Mouse (Mus musculus) left cerebral cortex, postnatal 4 days (tissue): Measurements from ENCODE around the gene Kdelc2. TPM values are rescaled to one million over a fixed set of nuclear protein-coding genes. Genes with fewer than 3 reads are reported as not detected.
A peak's percentile ranks its signal among the peaks of the same experiment; 100 is the strongest.

Experiments
- DNase-seq: peaks from one replicate; pipeline ENCODE4 v3.0.0-alpha.2; 2022
- intact Hi-C: fragments of 180-260 bp; cut with DNase I; formaldehyde crosslinking; loops from one replicate; pipeline ENCODE4 v1.15.1; 2025
- total RNA-seq, 2 experiments: library from RNA; stranded (reverse); gene quantifications; 2 replicates each; pipeline ENCODE4 v1.2.3; 2021

Gene Kdelc2
- total RNA-seq, result 1 to 10 TPM; 5.7 to 6.6 TPM

DNA sequence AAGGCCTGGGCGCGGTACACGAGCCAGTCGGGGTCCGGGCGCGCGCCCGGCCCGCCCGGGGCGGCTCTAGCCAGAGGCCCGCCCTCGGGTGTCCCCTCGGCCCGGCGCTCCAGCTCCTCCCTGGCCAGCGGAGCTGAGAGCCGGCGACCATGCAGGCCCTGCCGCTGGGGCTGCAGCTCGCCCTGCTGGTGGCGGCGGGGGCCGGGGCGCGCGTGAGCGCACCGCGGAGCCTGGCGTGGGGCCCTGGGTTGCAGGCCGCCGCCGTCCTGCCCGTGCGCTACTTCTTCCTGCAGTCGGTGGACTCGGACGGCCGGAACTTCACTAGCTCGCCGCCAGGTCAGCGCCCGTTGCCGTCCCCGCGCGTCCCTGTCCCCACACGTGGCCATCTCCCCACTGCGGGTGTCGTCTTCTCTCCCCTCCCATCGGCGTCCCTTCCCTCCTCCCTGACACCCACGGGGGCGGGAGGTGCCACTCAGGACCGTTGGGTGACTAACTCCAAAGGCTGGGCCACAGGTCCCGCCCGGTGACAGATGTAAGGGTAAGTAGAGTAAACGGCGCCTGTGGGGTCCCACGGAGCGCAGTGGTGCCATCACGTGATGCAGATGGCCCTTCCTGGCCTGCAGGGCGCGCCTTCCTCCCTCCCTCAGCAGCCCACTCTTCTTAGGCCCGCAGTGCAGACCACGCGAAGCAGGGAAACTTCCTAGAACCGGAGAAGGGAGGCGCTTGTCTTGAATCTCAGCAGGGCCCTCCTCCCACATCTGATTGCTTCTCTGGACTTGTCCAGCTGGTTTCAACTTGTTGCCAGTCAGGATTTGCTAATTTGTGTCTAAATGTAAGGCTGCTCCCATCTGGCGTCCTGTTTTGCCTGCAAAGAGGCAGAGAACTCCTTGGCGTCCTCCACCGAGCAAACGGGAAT, at the start of gene Kdelc2:
Gene Kdelc2 (plus strand): TSS at position 75 of the 916 bp plus-strand sequence.
- intact Hi-C loops, result no loop called here
- DNase-seq, result peak; percentile 80

DNA sequence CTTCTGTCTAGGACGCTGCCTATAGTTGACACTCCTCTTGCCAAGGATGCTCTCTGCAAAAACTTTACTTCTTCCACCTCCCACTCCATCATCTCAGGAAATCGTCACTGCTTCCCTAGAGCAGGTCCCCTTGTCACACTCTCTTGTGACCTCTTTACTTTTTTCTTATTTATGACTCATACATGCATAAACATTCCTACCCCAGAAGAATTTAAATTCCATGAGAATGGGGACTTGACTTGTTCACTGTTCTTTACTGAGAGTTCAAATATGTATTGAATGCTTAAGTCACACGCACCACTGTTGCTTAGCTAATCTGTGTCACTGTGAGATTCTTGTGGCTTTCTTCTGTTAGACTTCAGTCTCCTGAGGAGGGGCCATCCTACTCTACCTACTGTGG, 48.7 kb upstream of the Kdelc2 start:
- no peak for DNase-seq
- intact Hi-C loops, result no loop called here

DNA sequence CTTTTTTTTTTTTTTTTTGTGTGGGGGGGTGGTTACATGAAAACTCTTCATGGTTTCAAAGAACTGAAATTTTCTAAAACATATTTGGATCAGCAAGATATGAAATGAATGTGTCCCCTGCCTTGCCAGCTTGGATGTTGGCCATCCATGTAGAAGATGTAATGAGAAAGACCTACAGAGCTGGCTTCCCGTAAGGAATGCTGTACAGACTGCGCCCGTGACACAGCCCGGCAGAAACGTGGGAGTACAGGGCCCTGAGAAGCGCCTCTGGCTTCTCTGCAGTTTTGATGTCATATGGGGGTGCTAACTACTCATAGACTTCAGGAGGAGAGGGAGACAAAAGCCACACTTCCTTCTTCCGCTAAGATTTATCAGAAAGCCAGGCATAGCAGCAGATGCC, 44.2 kb upstream of the Kdelc2 start:
- intact Hi-C loops, result no loop called here
- DNase-seq, result no peak

DNA sequence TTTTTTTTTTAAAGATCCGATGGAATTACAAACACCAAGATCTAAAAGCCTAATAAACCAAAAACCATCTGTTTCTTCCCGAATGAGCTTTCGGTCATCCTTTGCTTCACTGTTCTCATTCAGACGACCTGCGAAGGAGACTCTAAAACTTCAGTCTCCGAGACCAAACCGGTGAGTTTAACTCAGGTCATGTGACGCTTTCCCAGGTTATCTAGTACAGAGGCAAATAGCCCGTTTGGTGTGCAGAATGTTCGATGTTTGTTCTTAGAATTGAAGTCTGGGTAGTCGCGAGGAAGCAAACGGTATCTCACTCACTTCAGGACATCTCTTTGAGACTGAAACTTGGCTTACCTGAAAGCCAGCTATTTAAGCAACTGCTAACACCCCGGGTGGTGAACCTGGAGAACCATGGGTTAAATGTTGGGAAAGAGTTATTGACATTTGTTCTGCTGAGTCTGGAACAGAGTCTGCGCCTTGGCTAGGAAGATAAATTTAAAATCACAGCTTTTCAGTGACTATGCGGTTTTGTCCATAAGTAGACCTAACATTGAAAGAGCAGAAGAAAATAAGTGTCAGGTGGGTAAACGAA, 43.4 kb upstream of the Kdelc2 start:
- intact Hi-C loops, result no loop called here

DNA sequence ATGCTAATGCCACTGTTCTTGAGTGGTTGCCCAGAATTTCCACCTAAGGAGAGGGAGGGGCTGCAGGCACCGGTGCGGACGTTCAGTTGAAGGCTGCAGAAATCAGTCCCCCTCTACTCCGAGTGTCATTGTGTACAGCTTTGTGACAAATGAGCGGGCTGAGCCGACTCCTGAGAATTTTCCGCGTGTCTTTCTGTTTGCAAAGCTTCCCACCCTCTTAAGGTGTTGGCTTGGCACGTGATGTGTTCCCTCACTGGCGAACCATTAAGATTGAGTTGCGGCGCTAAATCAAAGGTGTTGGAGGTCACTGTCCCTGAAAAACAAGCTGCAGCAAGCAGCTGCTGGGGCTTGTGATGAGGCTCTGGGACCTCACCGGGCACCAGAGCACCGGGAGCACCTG, 42.9 kb upstream of the Kdelc2 start:
- no peak for DNase-seq
- intact Hi-C loops, result no loop called here

More for the DNA sequence above, 43.4 kb upstream of the Kdelc2 start:
- DNase-seq, result no peak

DNA sequence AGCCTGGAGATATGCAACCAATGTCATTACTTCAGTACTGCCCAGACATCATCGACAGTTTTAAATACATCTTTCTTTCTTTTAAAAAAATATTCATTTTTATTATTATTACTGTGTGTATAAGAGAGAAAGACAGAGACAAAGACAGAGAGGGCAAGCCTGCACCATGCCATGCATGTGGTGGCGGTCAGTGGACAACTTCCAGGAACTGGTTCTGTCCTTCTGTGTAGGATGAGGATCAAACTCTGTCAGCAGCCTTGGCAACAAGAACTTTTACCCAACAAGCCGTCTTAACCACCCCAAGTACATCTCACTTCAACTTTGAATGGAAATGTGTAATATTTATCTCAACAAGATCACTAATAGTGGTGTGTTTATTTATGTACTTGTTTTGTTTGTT, 41.8 kb upstream of the Kdelc2 start:
- no peak for DNase-seq
- intact Hi-C loops, result no loop called here

DNA sequence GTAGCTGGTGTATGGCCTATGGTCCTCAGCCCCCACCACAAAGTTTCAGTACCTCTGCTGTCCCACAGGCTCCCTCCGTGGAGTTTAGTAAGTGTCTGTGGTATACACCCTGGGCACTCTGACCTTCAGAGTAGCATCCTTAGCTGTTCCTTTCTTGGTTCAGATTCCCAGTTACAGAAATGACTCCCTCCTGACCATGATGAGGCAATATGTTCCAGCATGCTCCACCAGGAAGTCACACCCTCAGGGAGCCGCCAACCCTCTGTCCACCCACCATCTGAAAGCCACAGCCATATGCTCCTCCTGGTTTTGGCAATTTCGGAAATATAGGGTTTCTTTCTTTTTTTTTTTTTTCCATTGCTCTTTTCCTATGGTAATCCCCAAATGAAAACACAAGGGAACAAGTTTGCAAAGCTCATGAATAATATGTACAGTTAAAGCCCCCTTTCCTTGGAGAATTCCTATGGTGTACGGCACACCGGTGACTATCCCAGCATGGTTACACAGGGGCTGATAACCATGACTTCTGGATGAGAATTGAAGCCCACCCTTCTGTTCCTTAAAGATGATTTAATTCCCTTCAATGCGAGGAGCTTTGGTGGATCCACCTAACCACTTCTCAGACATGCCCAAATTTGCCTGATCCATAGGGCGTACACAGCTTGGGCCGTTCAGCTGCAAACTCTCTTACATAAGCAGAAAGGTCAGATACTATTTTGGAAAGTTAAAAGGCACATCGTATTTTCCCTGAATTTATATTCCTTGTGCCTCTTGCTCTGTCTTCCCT, 39.0 kb upstream of the Kdelc2 start:
- intact Hi-C loops, result no loop called here
- DNase-seq, result no peak

DNA sequence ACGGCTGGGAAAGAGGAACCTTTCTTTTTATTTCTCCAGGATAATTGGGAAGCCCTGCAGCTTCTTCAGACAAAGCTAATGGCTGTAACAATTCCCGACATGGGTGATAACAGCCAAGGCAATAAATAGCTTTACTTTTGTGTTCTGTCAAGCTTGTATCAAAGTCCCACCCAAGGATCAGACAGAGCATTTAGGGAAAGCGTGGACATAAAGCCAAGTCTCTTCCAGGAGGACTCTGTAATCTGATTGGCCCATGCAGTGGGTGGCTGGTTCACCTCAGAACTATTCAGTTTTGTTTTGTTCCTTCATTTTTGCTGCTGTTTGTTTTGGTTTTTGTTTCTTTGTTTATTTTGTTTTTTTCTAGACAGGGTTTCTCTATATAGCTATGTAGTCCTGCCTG, 38.1 kb upstream of the Kdelc2 start:
- intact Hi-C loops, result no loop called here
- no peak for DNase-seq

DNA sequence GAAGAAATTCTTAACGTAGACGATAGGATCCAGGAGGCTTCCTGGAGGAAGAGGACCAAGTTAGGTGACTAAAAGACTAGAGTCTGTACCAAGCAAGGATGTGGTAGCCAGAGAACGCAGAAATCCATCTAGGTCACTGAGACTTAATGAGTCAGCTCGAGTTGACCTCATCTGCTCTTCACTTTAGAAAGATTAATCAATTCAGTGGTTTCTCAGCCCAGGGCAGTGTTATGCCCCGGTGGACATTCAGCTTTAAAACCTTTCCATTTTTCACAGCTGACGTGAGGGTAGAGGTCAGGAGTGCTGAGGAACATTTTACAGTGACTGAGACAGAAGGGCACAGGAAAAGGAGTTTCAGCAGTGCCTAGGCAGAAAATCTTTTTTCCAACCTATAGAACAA, 37.4 kb upstream of the Kdelc2 start:
- intact Hi-C loops, result no loop called here
- DNase-seq, result no peak

DNA sequence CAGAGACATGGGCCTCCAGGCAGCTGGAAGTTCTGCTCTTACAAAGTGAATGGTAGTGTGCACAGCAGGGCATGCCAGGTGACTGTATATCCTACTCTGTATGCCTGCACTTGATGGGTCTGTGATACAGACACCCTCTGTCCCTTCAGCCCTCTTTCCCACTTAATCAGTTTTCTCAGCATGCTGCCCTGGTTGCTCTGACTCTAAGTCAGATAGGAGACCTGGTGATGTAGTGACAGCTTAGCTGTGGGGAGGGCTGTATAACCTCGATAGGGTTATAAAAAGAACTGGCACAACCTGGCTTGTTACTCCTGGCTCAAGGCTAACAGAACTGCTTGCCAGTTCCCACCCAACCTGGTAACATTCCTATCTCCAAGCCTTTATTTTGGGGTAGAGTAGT, 34.6 kb upstream of the Kdelc2 start:
- DNase-seq, result no peak
- intact Hi-C loops, result no loop called here

DNA sequence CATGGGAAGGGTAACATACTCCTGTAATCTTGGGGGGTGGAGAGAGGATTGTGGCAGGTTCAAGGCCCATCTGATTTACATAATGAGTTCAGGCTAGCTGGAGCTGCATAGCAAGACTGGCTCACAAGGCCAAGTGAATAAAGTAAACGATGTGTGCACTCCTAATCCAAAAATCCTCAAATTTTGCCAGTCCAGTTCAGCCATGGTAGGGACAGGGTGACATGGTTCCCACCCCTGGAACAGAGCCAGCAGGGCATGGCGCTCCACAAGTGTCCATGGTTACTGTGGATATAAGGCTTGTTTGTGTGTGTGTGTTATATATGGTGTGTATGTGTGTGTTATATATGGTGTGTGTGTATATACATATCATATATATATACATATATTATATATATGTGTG, 33.5 kb upstream of the Kdelc2 start:
- intact Hi-C loops, result no loop called here
- DNase-seq, result no peak

DNA sequence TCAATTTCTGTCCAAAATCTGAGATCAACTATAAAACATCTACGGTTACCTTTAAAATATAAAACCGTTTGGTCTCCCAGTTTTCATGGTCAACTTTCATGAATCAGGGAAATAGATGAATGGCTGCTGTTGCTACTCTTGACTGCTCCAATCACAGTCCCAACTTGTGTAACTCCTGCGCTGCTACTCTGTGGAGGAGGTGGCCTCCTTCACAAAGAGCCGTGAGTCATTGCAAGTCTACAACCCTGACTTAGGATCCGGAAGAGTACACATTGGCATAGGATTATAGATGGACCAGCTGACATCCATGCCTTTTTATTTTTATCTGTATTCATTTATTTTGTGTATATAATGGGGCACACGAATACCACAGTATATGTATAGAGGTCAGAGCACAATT, 31.9 kb upstream of the Kdelc2 start:
- intact Hi-C loops, result no loop called here

DNA sequence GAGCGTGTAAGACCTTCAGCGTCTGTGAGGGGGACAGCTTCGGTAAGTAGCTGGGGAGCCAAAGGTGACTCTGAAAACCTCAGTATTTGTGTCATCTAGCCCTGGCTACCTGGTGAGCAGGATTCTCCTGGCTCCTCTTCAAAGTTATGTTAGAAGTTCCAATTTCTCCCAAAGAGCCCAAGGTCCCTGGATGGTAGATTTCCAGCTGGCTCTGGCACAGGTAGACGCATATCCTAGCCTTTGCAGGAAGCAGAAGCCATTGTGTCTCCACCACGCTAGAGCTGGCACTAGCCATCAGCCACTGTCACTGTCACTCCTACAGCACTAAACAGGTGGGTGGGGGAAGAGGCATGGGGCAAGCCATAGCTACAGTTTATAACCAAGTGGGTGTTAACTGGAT, 30.7 kb upstream of the Kdelc2 start:
- intact Hi-C loops, result no loop called here

More for the DNA sequence above, 31.9 kb upstream of the Kdelc2 start:
- no peak for DNase-seq

DNA sequence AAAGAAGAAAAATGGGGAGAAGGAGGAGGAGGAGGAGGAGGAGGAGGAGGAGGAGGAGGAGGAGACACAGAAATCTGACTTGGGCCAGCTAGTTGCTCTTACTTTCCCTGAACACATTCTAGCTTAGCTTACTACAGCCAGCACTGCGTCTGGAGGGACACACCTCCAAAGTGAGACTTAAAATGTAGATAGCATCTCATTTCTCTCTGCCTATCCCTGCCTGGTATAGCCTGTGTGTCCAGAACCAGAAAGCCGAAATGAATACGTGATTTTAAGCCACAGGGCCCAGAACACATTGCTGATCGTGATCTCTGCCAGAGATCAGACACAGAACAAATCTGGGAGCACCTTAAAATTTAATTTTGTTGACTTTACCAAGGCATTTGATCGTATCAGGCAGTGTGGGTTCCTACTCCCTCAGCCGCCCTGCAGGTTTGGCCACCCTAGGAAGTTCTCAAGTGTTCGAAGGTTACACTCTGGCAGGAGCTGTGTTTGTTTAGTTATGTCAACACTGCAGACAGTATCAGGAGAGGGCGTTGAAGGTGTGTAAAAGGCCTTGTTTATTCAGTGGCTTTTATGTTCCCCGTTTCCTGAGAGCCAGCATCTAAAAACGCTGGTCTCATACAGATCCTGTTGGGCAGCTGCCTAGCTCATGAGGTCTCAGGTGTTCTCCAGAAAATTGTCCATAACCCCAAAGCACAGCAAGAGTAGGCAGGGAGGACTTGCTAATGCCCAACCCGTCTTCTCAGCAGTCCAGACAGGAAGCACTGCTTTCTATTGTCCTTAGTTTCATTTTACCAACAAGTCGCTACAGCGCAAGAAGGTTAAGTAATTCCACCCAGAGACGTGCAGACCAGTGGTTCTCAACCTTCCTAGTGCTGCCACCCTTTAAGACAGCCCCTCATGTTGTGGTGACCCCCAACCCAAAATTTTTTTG, 27.3 kb upstream of the Kdelc2 start:
- intact Hi-C loops, result no loop called here
- no peak for DNase-seq

More for the DNA sequence above, 30.7 kb upstream of the Kdelc2 start:
- no peak for DNase-seq

DNA sequence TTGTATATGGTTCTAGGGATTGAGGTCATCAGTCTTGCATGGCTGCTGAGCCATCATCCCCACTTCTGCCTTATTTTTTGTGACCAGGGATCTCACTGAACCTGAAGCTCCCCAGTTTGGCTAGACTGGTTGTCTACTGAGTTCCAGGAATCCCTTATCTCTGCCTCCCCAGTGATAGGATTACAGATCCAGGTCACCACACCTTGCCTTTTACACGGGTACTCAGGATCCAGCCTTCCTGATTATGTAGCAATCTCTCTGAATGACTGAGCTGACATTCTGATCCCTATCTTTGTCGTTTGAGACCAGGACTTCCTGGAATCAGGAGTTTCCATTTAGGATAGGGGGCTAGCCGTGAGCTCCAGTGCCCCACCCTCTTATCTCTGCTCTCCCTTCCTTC, 12.5 kb upstream of the Kdelc2 start:
- intact Hi-C loops, result no loop called here
- no peak for DNase-seq

DNA sequence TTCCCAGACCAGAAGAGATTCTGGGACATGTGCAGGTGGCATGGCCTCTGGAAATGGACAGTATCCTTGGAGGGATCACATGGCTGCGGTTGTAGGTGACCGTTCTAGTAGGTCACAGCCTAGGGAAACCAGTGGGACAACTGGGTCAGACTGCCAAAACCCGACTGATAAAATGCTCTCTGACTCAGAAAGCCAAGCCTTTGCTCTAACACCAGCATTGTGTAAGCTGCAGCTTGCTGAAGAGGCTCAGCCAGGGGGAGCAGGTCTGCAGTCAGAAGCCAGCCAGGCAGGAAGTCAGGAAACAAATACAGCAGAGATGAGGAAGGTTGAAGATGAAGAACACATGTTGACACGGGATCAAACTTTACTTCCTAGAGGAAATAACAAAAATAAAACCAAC, 7.9 kb upstream of the Kdelc2 start:
- intact Hi-C loops, result no loop called here
- DNase-seq, result no peak

DNA sequence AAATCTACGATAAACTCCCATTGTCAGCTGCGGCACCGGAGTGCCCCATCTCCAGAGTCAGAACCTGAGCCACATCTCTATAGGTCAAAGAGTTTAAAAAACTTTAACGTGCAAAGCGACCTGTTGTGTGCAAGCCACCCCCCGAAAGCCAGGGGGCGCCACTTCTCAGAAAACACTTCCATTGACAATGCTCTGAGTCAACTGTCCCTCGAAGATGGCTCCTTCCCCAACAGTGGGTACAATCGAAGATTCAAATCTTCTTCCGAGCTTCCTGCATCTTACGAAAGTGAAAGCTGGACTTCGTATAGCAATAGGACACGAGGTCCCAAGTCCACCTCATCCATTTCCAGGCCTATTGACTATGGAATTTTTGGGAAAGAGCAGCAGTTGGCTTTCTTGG, 7.0 kb upstream of the Kdelc2 start:
- intact Hi-C loops, result no loop called here

DNA sequence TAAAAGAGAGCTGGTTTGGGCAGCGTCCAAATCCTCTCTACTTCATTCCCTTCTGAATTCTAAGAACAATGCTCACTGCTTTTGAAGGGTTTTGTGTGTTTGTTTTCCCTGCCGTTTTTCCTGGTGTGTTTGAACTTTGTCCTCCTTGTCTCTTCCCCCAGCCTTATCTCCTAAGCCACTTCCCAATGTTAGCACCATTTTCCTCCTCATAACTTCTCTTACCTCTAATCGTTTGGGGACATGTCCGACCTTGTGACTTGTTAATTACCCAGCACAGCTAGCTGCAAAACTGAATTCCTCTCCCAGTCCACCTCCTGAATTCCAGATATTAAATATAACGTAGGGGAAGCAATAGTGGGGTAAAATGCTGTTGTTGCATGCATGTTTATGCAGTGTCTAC, 6.2 kb upstream of the Kdelc2 start:
- DNase-seq, result no peak
- intact Hi-C loops, result no loop called here

More for the DNA sequence above, 7.0 kb upstream of the Kdelc2 start:
- DNase-seq, result no peak

DNA sequence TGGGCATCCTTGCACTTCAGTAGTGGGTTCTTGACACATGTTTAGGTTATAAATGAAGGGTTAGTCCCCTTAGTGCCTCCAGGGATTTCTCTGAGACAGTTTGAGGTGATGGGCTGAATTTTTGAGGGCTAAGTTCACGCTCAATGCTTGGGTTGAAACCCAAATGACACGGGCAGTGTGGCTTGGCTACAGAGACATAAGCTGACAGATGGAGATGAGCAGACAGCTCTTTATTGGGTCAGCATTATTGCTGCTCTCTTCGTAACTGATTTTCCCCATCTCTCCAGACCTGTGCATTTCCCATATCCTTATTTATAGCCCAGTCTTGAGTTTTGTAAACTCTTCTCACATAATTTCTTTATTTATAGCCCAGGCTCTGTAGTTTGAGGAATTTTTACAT, 5.7 kb upstream of the Kdelc2 start:
- intact Hi-C loops, result no loop called here
- DNase-seq, result no peak

DNA sequence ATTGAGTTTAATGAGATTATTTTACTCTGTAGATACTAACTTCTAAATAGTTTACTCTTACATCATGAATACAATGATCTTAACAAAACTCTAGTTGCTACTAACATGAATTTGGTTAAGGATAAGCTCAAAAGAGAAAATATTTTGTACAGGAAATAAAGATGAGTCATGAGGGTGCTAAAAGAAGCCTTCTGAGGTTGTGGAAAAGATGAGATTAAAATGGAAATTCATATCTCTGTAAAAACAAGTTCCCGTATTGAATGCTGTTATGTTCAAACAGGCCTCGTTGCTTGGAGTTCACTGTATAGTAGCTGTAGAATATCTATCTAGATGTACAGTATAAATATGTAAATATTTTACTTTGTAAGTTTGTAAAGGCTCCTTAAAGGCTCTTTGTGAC, 3.2 kb upstream of the Kdelc2 start:
- no peak for DNase-seq
- intact Hi-C loops, result no loop called here
